8 mouse cellular contexts compared by ENCODE assay signal in genomic region chr7:128298481-128299342, GRCm38 (mm10). TPM values are rescaled to one million over a fixed set of nuclear protein-coding genes. Genes with fewer than 3 reads are reported as not detected.
DNase-seq lines count a peak whose midpoint lies in the region; ATAC-seq and TF ChIP-seq lines count a peak whose summit lies in the region.

No protein-coding gene starts in this region.

- peak overlapping the region; percentile 96; the same call in 1 of the 2 replicates for H3K9ac ChIP-seq in embryonic facial prominence, embryonic 13.5 days
- peak overlapping the region; percentile 92 for H3K9ac ChIP-seq in intestine, embryonic 16.5 days (ENCODE audit: low read depth, low read length)
- no peak overlapping the region; the same call in 1 of the 2 replicates for H3K9ac ChIP-seq in midbrain, postnatal 0 days (replicated peaks; ENCODE audit: low read length, poor library complexity, severe bottlenecking)

- peak; percentile 41 to 66 for DNase-seq in left cerebral cortex, postnatal 14 days (ENCODE audit: low spot score in 2 of 2)
- no peak for DNase-seq in left cerebral cortex, adult 11 months (ENCODE audit: low spot score)
- DNase-seq in midbrain, postnatal 0 days (ENCODE audit: low spot score), result peak; percentile 78
- no peak for DNase-seq in gastrocnemius, postnatal 4 days (ENCODE audit: low spot score in 2 of 2)
- no peak for DNase-seq in gastrocnemius, postnatal 25 days
- DNase-seq in cerebellum, adult 11-12 months, result no peak

- no peaks in the 10 kb centered on the region for H3K27me3 ChIP-seq in embryonic facial prominence, embryonic 13.5 days
- H3K27me3 ChIP-seq in intestine, embryonic 16.5 days (replicated peaks; ENCODE audit: control insufficient read depth, insufficient read depth, low read length), result no peaks in the 10 kb centered on the region
- H3K27me3 ChIP-seq in midbrain, postnatal 0 days (ENCODE audit: insufficient read depth, low read length), result no peaks in the 10 kb centered on the region

- peaks cover 9% of the 10 kb centered on the region; the same call in 1 of the 2 replicates for H3K36me3 ChIP-seq in embryonic facial prominence, embryonic 13.5 days
- no peaks in the 10 kb centered on the region for H3K36me3 ChIP-seq in intestine, embryonic 16.5 days (ENCODE audit: control insufficient read depth, insufficient read depth, low read length)
- no peaks in the 10 kb centered on the region for H3K36me3 ChIP-seq in midbrain, postnatal 0 days (ENCODE audit: insufficient read depth, low read length)

- peak overlapping the region; percentile 84 for H3K4me3 ChIP-seq in embryonic facial prominence, embryonic 13.5 days
- peak overlapping the region; percentile 94 for H3K4me3 ChIP-seq in intestine, embryonic 16.5 days (ENCODE audit: low read length)
- H3K4me3 ChIP-seq in midbrain, postnatal 0 days (ENCODE audit: low read depth, low read length), result peak overlapping the region; percentile 89

- intact Hi-C loops in left cerebral cortex, postnatal 14 days (cut with DNase I), result loop anchor here (5.0 kb wide), 1 partner anchor 51 kb away; the partner anchor contains the start of gene Tgfb1i1

- 61% methylated on average over 8 of the region's 8 CpGs for WGBS in embryonic facial prominence, embryonic 13.5 days
- WGBS in intestine, embryonic 16.5 days, result 72% methylated on average over 8 of the region's 8 CpGs
- WGBS in midbrain, postnatal 0 days, result 57% methylated on average over 8 of the region's 8 CpGs

- no peaks in the 10 kb centered on the region for H3K9me3 ChIP-seq in embryonic facial prominence, embryonic 13.5 days
- no peaks in the 10 kb centered on the region for H3K9me3 ChIP-seq in intestine, embryonic 16.5 days (ENCODE audit: control insufficient read depth, low read length)
- no peaks in the 10 kb centered on the region for H3K9me3 ChIP-seq in midbrain, postnatal 0 days (ENCODE audit: low read length)

- H3K4me1 ChIP-seq in embryonic facial prominence, embryonic 13.5 days, result peaks cover 26% of the 10 kb centered on the region
- H3K4me1 ChIP-seq in intestine, embryonic 16.5 days (ENCODE audit: control insufficient read depth, insufficient read depth, low read length), result peaks cover 17% of the 10 kb centered on the region
- peaks cover 5% of the 10 kb centered on the region; the same call in 1 of the 2 replicates for H3K4me1 ChIP-seq in midbrain, postnatal 0 days (ENCODE audit: insufficient read depth, low read length)

- no peak for ATAC-seq in embryonic facial prominence, embryonic 13.5 days (ENCODE audit: insufficient number of reproducible peaks, insufficient read depth, low FRiP score, low TSS enrichment, low read depth)
- peak; percentile 25; the same call in 1 of the 2 replicates for ATAC-seq in intestine, embryonic 16.5 days
- no peak for ATAC-seq in midbrain, postnatal 0 days (ENCODE audit: low FRiP score)

- no peak for TF ChIP-seq CTCF in midbrain, postnatal 0 days (IDR thresholded peaks at IDR 0.05)

- H3K4me2 ChIP-seq in embryonic facial prominence, embryonic 13.5 days, result peak overlapping the region; percentile 87
- H3K4me2 ChIP-seq in intestine, embryonic 16.5 days (ENCODE audit: low read depth, low read length), result peak overlapping the region; percentile 84
- peak overlapping the region; percentile 86 for H3K4me2 ChIP-seq in midbrain, postnatal 0 days (ENCODE audit: low read depth, low read length, poor library complexity, severe bottlenecking)

- peak overlapping the region; percentile 86; the same call in 1 of the 2 replicates for H3K27ac ChIP-seq in embryonic facial prominence, embryonic 13.5 days
- peak overlapping the region; percentile 94 for H3K27ac ChIP-seq in intestine, embryonic 16.5 days (ENCODE audit: low read length)
- no peak overlapping the region for H3K27ac ChIP-seq in midbrain, postnatal 0 days (ENCODE audit: low read depth, low read length)

RNA-seq across cellular contexts. Expression of gene BC017158, which starts 0.7 kb away (rescaled TPM):
- 10 to 100 TPM; 23.4 to 24.5 TPM for total RNA-seq in left cerebral cortex, postnatal 14 days (2021)
- 22.1 and 26.1 TPM in 2 replicates for polyA plus RNA-seq in embryonic facial prominence, embryonic 13.5 days (2015; fragmentation: Nextera tagmentation; extraction: Ambion mirVana)
- polyA plus RNA-seq in intestine, embryonic 16.5 days (2015; fragmentation: Nextera tagmentation; extraction: Ambion mirVana), result 49.6 and 53.4 TPM in 2 replicates
- total RNA-seq in midbrain, postnatal 0 days (2014; rRNA removed), result 27.7 and 28.0 TPM in 2 replicates
- polyA plus RNA-seq in midbrain, postnatal 0 days (2015; fragmentation: Nextera tagmentation; extraction: Ambion mirVana), result 17.9 and 18.3 TPM in 2 replicates
- total RNA-seq in gastrocnemius, postnatal 4 days (2021), result 10 to 100 TPM; 17.3 to 18.0 TPM
- total RNA-seq in gastrocnemius, postnatal 25 days (2021), result 1 to 10 TPM; 3.4 to 3.7 TPM

RNA-seq across cellular contexts. Expression of gene Slc5a2, which starts 33.3 kb away (rescaled TPM):
- total RNA-seq in left cerebral cortex, postnatal 14 days (2021), result not detected
- 0.42 TPM in 1 of 2 replicates, not detected in the other for polyA plus RNA-seq in embryonic facial prominence, embryonic 13.5 days (2015; fragmentation: Nextera tagmentation; extraction: Ambion mirVana)
- polyA plus RNA-seq in intestine, embryonic 16.5 days (2015; fragmentation: Nextera tagmentation; extraction: Ambion mirVana), result not detected in 2 replicates
- total RNA-seq in midbrain, postnatal 0 days (2014; rRNA removed), result not detected in 2 replicates
- polyA plus RNA-seq in midbrain, postnatal 0 days (2015; fragmentation: Nextera tagmentation; extraction: Ambion mirVana), result 0.36 TPM in 1 of 2 replicates, not detected in the other
- total RNA-seq in gastrocnemius, postnatal 4 days (2021), result not detected
- not detected for total RNA-seq in gastrocnemius, postnatal 25 days (2021)

RNA-seq across cellular contexts. Expression of gene Tgfb1i1, which starts 52.1 kb away (rescaled TPM):
- 10 to 100 TPM; 27.1 to 27.4 TPM for total RNA-seq in left cerebral cortex, postnatal 14 days (2021)
- 50.4 and 52.5 TPM in 2 replicates for polyA plus RNA-seq in embryonic facial prominence, embryonic 13.5 days (2015; fragmentation: Nextera tagmentation; extraction: Ambion mirVana)
- polyA plus RNA-seq in intestine, embryonic 16.5 days (2015; fragmentation: Nextera tagmentation; extraction: Ambion mirVana), result 167 and 175 TPM in 2 replicates
- total RNA-seq in midbrain, postnatal 0 days (2014; rRNA removed), result 14.4 and 20.2 TPM in 2 replicates
- 18.2 and 23.0 TPM in 2 replicates for polyA plus RNA-seq in midbrain, postnatal 0 days (2015; fragmentation: Nextera tagmentation; extraction: Ambion mirVana)
- total RNA-seq in gastrocnemius, postnatal 4 days (2021), result 10 to 100 TPM; 47.0 to 48.0 TPM
- total RNA-seq in gastrocnemius, postnatal 25 days (2021), result 10 to 100 TPM in 1 of 2 experiments, 1 to 10 TPM in 1; 9.0 to 10.2 TPM

Comparison
In these comparisons a context has a peak if more than half of its experiments do, and no peak if none do; other contexts are left out.
1. DNase-seq: peak in left cerebral cortex, postnatal 14 days (2 of 2) and midbrain, postnatal 0 days (single experiment); none in left cerebral cortex, adult 11 months (single experiment), gastrocnemius, postnatal 4 days (0 of 2), gastrocnemius, postnatal 25 days (single experiment) and cerebellum, adult 11-12 months (single experiment).
2. Peak in every context shown above with its lines, with median percentiles within 50 percentile points of each other: H3K4me2 ChIP-seq and H3K4me3 ChIP-seq.